Comparison of ENCODE assay signal across 11 mouse cellular contexts in genomic region chr3:80263095-80263494, GRCm38 (mm10).
"Had no signal": no experiment of that assay in that cellular context is flagged by ENCODE, and none has a peak within 500 bp of the region (broad histone marks: within the 10 kb centered on the region; RNA-seq: fewer than 3 reads in every experiment).

No protein-coding gene starts in this region.

- H3K4me3 ChIP-seq: limb, embryonic 13.5 days; midbrain, embryonic 15.5 days had no signal

- H3K36me3 ChIP-seq: limb, embryonic 13.5 days; midbrain, embryonic 15.5 days had no signal

- H3K27ac ChIP-seq: limb, embryonic 13.5 days; liver, embryonic 14.5 days; midbrain, embryonic 15.5 days; stomach, postnatal 0 days had no signal

- DNase-seq: kidney, adult 9 months; left cerebral cortex, postnatal 4 days; lung, adult 18-20 months; lung, postnatal 4 days; right cerebral cortex, adult 18-20 months; thymus, postnatal 4 days had no signal

- H3K27me3 ChIP-seq: limb, embryonic 13.5 days; midbrain, embryonic 15.5 days had no signal

- H3K9me3 ChIP-seq: limb, embryonic 13.5 days; midbrain, embryonic 15.5 days had no signal

- ATAC-seq: intestine, embryonic 16.5 days; midbrain, embryonic 15.5 days had no signal

- H3K9ac ChIP-seq: limb, embryonic 13.5 days; liver, embryonic 14.5 days; midbrain, embryonic 15.5 days had no signal

- H3K4me1 ChIP-seq: limb, embryonic 13.5 days; midbrain, embryonic 15.5 days had no signal

- H3K4me2 ChIP-seq: limb, embryonic 13.5 days; midbrain, embryonic 15.5 days had no signal
